Mouse (Mus musculus): ENCODE results near the gene Myoz1. TPM values are rescaled to one million over a fixed set of nuclear protein-coding genes. Genes with fewer than 3 reads are reported as not detected.
"Not testable (repeated sequence)": the region's sequence is repeated elsewhere in the genome, so short reads cannot be mapped to it uniquely, and the experiment has no call there.

Myoz1 gene
- 0.25 TPM in 1 of 2 replicates, not detected in the other for polyA plus RNA-seq (2015; fragmentation: Nextera tagmentation; extraction: Ambion mirVana)

DNA sequence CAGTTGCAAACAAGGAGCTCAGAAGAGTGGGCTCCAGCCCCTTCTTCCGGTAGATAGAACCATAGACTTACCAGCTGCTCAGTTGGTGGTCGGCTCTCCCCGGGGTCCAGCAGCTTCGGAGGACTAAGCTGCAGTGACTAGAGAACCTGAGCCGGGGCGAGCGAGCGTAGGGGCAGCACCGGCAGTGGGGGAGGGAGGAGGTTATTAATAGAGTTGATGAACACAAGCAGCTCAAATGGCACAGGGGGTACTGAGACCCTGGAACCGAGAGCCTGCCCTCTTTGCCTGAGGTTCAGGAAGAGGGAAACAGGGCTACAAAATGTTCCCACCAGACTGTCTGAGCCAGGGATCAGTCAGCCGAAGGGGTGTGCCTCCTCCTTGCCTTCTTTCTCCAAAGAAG, at the start of gene Myoz1:
Myoz1 (minus strand) TSS at position 180 of the 400 bp plus-strand sequence.
- 54% methylated on average over 11 of the region's 11 CpGs for WGBS
- no peaks in the 10 kb centered on the region for H3K9me3 ChIP-seq
- no peak within 1 kb of the TSS for H3K9ac ChIP-seq
- no peak within 1 kb of the TSS for H3K4me3 ChIP-seq
- H3K27me3 ChIP-seq: no peaks in the 10 kb centered on the region
- H3K27ac ChIP-seq (replicated peaks): no peak within 1 kb of the TSS
- 0 out of 2 replicates have a peak, but pooled peaks cover 4% of the 10 kb centered on the region for H3K4me1 ChIP-seq (replicated peaks)
- no peak within 1 kb of the TSS for H3K4me2 ChIP-seq
- H3K36me3 ChIP-seq: no peaks in the 10 kb centered on the region
- no peak for ATAC-seq (ENCODE audit: low FRiP score, low read depth)

DNA sequence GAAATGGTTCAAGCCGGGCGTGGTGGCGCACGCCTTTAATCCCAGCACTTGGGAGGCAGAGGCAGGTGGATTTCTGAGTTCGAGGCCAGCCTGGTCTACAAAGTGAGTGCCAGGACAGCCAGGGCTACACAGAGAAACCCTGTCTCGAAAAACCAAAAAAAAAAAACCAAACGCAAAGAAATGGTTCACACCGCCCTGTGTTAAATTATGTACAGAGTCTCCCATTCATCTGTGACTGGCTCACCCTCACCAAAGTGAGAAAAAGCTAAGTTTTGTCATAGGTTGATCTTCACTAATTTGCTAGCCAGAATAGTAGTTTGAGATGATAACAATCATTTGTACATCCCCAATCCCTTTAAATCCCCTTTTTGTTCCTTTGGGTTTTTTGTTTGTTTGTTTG, 47.1 kb upstream of the Myoz1 start:
- H3K27ac ChIP-seq (replicated peaks): peak overlapping the region; percentile 90
- H3K27me3 ChIP-seq; ATAC-seq (ENCODE audit: low FRiP score, low read depth); H3K9me3 ChIP-seq: not testable (repeated sequence)
- H3K4me3 ChIP-seq: peak overlapping the region; percentile 95
- peaks cover 12% of the 10 kb centered on the region; the same call in 1 of the 2 replicates for H3K36me3 ChIP-seq
- H3K9ac ChIP-seq: peak overlapping the region; percentile 80
- WGBS: 12% methylated on average over 8 of the region's 8 CpGs
- peaks cover 52% of the 10 kb centered on the region for H3K4me1 ChIP-seq (replicated peaks)
- peak overlapping the region; percentile 62 for H3K4me2 ChIP-seq

DNA sequence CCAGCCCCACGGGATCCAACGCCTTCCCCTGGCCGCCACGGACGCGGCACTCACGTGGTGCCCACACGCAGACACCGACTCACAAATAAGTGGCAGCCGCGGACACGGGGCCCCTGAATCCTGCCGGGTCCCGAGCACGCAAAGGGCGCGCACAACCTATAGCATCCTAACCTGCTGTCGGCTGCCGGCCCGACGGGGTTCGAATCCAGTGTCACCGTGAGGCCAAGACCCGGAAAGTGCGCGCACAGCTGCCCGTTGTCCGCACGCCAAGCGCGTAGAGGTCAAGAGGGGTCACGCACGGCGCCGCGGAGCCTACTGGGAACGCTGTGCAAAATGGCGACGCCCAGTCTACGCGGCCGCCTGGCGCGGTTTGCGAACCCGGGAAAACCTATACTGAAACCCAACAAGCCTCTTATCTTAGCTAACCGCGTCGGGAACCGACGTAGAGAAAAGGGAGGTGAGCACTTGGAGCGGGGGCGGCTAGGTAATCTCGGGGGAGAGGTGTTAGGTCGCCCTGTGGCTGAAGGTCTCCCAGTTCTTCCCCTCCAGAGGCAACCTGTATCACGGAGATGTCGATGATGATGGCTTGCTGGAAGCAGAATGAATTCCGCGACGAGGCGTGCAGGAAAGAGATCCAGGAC, 46.5 kb upstream of the Myoz1 start, which contains the start of gene Chchd1:
Chchd1 (plus strand) TSS at position 266 of the 641 bp plus-strand sequence.
- H3K4me3 ChIP-seq: peak within 1 kb of the TSS; percentile 95
- H3K27ac ChIP-seq (replicated peaks): peak within 1 kb of the TSS; percentile 90
- peak within 1 kb of the TSS; percentile 62 for H3K4me2 ChIP-seq
- WGBS: under 1% methylated on average over 61 of the region's 61 CpGs
- peaks cover 55% of the 10 kb centered on the region for H3K4me1 ChIP-seq (replicated peaks)
- H3K27me3 ChIP-seq: no peaks in the 10 kb centered on the region
- peaks cover 14% of the 10 kb centered on the region; the same call in 1 of the 2 replicates for H3K36me3 ChIP-seq
- H3K9ac ChIP-seq: peak within 1 kb of the TSS; percentile 80
- ATAC-seq (ENCODE audit: low FRiP score, low read depth): peak; percentile 67
- no peaks in the 10 kb centered on the region for H3K9me3 ChIP-seq

DNA sequence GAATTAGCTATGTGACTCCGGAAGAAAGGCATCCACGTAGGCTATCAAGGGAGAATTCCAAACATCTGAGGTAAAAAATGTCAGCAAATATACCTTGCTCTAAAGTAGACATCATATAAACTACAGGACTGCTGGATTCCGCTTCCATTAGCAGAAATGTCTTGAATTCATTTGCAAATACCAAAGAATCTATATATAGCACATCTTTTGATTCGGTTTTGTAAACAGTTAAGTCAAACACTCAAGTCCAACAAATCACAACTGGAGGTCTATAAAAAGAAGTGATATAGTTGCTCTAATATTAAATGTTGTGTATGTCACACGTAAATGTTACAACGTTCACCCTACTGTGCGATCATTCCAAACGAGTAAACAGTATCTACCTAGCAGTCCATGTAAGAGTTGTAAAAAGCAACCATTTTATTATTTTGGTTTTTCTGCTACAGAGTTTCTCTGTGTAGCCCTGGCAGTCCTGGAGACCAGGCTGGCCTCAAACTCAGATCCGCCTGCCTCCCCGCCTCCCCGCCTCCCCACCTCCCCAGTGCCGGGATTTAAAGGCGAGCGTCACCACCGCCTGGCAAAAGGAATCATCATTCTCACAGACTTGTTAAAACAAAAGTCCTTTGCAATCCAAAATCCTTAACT, 45.9 kb upstream of the Myoz1 start:
- H3K4me2 ChIP-seq: peak overlapping the region; percentile 62
- peaks cover 61% of the 10 kb centered on the region for H3K4me1 ChIP-seq (replicated peaks)
- H3K27ac ChIP-seq (replicated peaks): peak overlapping the region; percentile 90
- no peaks in the 10 kb centered on the region for H3K9me3 ChIP-seq
- peak overlapping the region; percentile 80 for H3K9ac ChIP-seq
- H3K27me3 ChIP-seq: no peaks in the 10 kb centered on the region
- ATAC-seq (ENCODE audit: low FRiP score, low read depth): no peak; the same call in 1 of the 2 replicates
- H3K4me3 ChIP-seq: peak overlapping the region; percentile 95
- peaks cover 14% of the 10 kb centered on the region; the same call in 1 of the 2 replicates for H3K36me3 ChIP-seq
- WGBS: 15% methylated on average over 15 of the region's 15 CpGs

DNA sequence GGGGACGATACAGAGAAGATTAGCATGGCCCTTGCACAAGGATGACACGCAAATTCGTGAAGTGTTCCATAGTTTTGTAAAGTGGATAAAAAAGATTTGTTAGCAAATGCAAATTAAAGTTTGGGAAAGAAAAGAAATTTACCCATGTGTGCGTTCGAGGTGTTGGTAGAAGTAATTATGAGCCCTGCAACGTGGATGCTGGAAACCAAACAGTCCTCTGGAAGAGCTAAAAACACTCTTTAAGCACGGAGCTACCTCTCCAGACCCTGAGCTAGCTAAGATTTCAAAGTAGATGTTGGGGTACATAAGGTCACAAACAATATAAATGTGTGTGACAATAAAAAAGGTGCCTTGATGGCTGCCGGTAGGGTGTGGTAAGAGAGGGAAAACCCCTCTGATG, 45.2 kb upstream of the Myoz1 start:
- Histone ChIP-seq H3K9me3 (no peaks in the 10 kb centered on the region), H3K27ac (replicated peaks) (no peak overlapping the region), H3K27me3 (no peaks in the 10 kb centered on the region), H3K4me1 (replicated peaks) (peaks cover 63% of the 10 kb centered on the region), H3K4me3 (peak overlapping the region; percentile 95), H3K4me2 (peak overlapping the region; percentile 62), H3K36me3 (peaks cover 14% of the 10 kb centered on the region; the same call in 1 of the 2 replicates), H3K9ac (no peak overlapping the region)
- 84% methylated on average over 8 of the region's 8 CpGs for WGBS
- no peak for ATAC-seq (ENCODE audit: low FRiP score, low read depth)

DNA sequence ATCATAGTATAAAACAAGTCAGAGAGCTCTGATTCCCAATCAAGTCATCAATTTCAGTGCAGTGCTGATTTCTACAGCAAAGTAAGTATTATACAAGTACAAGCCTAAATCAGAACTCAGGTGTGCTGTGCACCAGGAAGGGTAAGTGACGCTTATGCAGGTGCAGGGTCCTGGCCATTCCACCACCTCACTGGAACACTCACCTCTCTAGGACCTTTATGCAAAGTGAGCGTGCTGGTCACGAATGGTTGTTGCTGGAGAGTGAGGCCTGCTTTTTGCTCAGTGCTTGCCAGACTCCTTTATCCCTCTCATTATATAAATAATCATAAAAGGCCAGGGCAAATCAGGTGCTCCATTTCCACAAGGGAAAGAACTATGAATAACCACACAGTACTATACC, 44.0 kb upstream of the Myoz1 start:
- 81% methylated on average over 3 of the region's 3 CpGs for WGBS
- Histone ChIP-seq H3K27me3 (no peaks in the 10 kb centered on the region), H3K9ac (no peak overlapping the region), H3K4me1 (replicated peaks) (peaks cover 70% of the 10 kb centered on the region), H3K9me3 (no peaks in the 10 kb centered on the region), H3K4me2 (no peak overlapping the region), H3K27ac (replicated peaks) (no peak overlapping the region), H3K36me3 (peaks cover 14% of the 10 kb centered on the region; the same call in 1 of the 2 replicates), H3K4me3 (no peak overlapping the region)
- ATAC-seq (ENCODE audit: low FRiP score, low read depth): no peak

DNA sequence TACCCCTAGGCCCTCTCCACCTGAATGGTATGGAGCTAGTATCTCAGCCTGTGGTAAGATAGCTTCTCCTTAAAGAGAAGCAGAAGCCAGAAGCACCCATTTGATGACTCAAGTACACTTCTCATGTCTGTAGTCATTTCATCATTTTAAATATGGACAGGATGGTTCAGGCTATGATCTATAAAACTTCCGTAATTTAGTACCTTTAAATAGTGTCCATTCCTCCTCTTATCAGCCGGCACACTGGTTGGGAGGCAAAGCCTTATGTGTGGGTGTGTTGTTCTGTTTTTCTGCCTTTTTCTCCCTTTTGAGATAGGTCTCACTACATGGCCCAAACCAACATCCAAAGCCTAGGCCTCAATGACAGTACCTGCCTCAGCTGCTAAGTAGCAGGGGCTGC, 42.2 kb upstream of the Myoz1 start:
- H3K9ac ChIP-seq: no peak overlapping the region
- no peak overlapping the region for H3K27ac ChIP-seq (replicated peaks)
- H3K36me3 ChIP-seq: peaks cover 9% of the 10 kb centered on the region
- no peak overlapping the region for H3K4me3 ChIP-seq
- ATAC-seq (ENCODE audit: low FRiP score, low read depth): no peak
- H3K9me3 ChIP-seq: no peaks in the 10 kb centered on the region
- H3K27me3 ChIP-seq: no peaks in the 10 kb centered on the region
- H3K4me2 ChIP-seq: peak overlapping the region; percentile 79
- peaks cover 76% of the 10 kb centered on the region for H3K4me1 ChIP-seq (replicated peaks)
- WGBS: 92% methylated on average over 2 of the region's 2 CpGs

DNA sequence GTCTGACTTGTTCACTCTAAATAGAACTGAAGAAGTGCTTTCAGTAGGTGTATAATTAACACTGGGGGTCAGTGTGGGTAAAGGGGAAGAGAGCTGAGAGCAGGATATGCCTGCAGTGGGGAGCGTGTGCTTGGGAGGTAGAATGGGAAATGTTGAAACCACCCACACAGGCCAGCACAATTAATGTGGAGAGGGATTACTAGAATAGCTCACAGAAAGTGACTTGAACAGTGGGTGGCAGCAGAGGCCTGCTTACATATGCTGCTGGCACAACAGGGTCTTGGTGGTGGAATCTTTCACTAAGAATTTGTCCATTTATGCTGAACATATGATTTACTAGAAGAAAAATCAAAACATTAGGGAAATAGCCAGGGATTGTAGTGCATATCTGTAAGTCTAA, 40.6 kb upstream of the Myoz1 start:
- ATAC-seq (ENCODE audit: low FRiP score, low read depth): no peak
- Histone ChIP-seq H3K4me3 (peak overlapping the region; percentile 77), H3K9ac (peak overlapping the region; percentile 84), H3K27ac (replicated peaks) (peak overlapping the region; percentile 41; the same call in 1 of the 2 replicates), H3K36me3 (peaks cover 23% of the 10 kb centered on the region), H3K4me1 (replicated peaks) (peaks cover 71% of the 10 kb centered on the region), H3K27me3 (no peaks in the 10 kb centered on the region), H3K9me3 (no peaks in the 10 kb centered on the region), H3K4me2 (peak overlapping the region; percentile 79)
- 6% methylated on average over 1 of the region's 1 CpGs for WGBS

DNA sequence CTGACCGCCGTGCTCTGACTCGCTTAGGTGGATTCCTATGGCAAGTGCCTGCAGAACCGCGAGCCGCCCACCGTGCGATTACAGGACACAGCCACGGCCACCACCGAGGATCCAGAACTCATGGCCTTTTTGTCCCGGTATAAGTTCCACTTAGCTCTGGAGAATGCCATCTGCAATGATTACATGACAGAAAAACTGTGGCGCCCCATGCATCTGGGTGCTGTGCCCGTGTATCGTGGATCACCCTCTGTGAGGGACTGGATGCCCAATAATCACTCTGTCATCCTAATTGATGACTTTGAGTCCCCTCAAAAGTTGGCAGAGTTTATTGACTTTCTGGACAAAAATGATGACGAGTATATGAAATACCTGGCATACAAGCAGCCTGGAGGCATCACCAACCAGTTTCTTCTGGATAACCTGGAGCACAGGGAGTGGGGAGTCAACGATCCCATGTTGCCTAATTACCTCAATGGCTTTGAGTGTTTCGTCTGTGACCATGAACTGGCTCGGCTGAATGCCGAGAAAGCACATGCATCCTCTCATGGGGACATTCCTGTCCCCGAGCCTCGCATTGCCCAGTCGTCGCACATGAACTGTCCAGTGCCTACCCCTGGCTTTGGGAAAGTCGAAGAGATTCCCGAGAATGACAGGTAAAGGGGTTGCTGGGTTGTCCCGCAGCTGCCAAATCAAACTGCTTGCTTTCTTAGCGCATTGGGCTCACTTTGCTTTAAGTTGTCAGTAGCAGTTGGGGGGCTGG, 39.6 kb upstream of the Myoz1 start:
- H3K4me3 ChIP-seq: peak overlapping the region; percentile 77
- H3K36me3 ChIP-seq: peaks cover 34% of the 10 kb centered on the region
- peak overlapping the region; percentile 84 for H3K9ac ChIP-seq
- H3K27ac ChIP-seq (replicated peaks): peak overlapping the region; percentile 97
- no peak for ATAC-seq (ENCODE audit: low FRiP score, low read depth)
- 9% methylated on average over 27 of the region's 27 CpGs for WGBS
- peaks cover 61% of the 10 kb centered on the region for H3K4me1 ChIP-seq (replicated peaks)
- H3K9me3 ChIP-seq: no peaks in the 10 kb centered on the region
- H3K4me2 ChIP-seq: peak overlapping the region; percentile 79
- no peaks in the 10 kb centered on the region for H3K27me3 ChIP-seq

DNA sequence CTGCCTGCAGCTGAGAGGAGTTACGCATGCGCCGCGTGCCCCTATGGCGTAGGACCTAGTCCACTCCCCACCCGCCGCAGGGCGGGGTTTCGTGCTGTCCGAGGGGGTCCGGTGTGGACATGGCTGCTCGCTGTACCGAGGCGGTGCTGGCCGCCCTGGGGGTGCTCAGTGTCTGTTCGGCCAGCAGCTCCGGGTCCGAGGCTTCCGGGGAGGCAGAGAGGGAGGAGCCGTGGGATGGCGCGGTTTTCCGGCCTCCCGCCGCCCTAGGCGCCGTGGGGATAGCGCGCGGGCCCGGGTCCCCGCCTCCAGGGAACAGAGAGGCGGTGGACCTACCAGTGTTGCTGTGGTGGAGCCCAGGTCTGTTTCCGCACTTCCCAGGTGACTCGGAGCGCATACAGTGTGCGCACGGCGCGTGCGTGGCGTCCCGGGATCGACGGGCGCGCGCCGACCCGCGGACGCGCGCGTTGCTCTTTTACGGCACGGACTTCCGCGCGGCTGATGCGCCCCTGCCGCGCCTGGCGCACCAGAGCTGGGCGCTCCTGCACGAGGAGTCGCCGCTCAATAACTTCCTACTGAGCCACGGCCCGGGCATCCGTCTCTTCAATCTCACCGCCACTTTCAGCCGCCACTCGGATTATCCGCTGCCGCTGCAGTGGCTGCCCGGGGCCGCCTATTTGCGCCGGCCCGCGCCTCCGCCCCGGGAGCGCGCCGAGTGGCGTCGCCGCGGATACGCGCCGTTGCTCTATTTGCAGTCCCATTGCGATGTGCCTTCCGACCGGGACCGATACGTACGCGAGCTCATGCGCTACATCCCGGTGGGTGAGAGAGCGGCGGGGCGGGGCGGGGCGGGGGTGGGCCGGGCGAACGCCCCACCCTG, 38.8 kb upstream of the Myoz1 start, which contains the start of gene Fut11:
Fut11 (plus strand) TSS at position 85 of the 877 bp plus-strand sequence.
- under 1% methylated on average over 107 of the region's 111 CpGs for WGBS
- peak within 1 kb of the TSS; percentile 97 for H3K27ac ChIP-seq (replicated peaks)
- H3K4me2 ChIP-seq: peak within 1 kb of the TSS; percentile 79
- no peaks in the 10 kb centered on the region for H3K27me3 ChIP-seq
- H3K9ac ChIP-seq: peak within 1 kb of the TSS; percentile 84
- peak; percentile 94 for ATAC-seq (ENCODE audit: low FRiP score, low read depth)
- H3K4me1 ChIP-seq (replicated peaks): peaks cover 53% of the 10 kb centered on the region
- no peaks in the 10 kb centered on the region for H3K9me3 ChIP-seq
- peak within 1 kb of the TSS; percentile 77 for H3K4me3 ChIP-seq
- peaks cover 39% of the 10 kb centered on the region for H3K36me3 ChIP-seq

All from hindbrain, embryonic 15.5 days (tissue).